Mouse (Mus musculus) mouse embryonic stem cell (cell line): ENCODE results near the gene Gm45713.
"Not testable (repeated sequence)": the region's sequence is repeated elsewhere in the genome, so short reads cannot be mapped to it uniquely, and the experiment has no call there.

Experiments
- in situ Hi-C, 2 experiments: fragments of 300-500 bp; cut with MboI; formaldehyde crosslinking; loops; 1 replicate in 1 of 2; 3 replicates in 1 of 2; pipeline ENCODE4 v1.14.3; 2019 to 2020; ENCODE audit warnings: low sequenced_read_pairs in 2 of 2, low pct_unique_long_range_greater_than_20kb in 1 of 2, mixed read lengths in 1 of 2; ENCODE audit not compliant: unreplicated experiment in 1 of 2

The Gm45713 gene

GRCm38 (mm10) chr7:45164833-45165232, 28.8 kb upstream of the Gm45713 start:
- in situ Hi-C loops = no loop called here

- in situ Hi-C loops = no loop called here
These were observed 27.9 kb upstream of the Gm45713 start, which contains the start of gene Slc17a7 for GRCm38 (mm10) chr7:45163735-45164490. Gene Slc17a7 (plus strand): TSS chr7:45163949.

DNA sequence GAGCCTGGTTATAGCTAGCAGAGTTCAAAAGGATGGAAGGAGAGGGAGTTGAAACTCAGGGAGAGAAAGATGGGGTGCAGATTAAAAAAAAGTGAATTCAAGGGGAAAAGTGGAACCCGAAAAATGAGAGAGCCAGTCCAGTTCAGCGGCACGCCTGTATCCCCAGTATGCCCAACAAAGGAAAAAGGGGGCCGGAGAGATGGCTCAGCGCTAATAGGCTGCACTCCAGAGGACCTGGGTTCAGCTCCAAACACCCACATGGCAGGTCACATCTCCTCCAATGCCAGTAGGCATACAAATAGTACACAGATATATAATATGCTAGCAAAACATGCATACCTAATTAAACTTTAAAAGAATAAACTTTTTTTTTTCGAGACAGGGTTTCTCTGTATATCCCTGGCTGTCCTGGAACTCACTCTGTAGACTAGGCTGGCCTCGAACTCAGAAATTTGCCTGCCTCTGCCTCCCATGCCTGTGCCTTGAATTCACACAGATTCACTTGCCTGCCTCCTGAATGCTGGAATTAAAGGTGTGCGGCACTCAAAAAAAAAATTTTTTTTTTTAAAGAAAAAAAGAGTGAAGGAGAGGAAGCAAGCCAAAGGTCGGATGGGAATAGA, 27.1 kb upstream of the Gm45713 start:
- in situ Hi-C loops = no loop called here

DNA sequence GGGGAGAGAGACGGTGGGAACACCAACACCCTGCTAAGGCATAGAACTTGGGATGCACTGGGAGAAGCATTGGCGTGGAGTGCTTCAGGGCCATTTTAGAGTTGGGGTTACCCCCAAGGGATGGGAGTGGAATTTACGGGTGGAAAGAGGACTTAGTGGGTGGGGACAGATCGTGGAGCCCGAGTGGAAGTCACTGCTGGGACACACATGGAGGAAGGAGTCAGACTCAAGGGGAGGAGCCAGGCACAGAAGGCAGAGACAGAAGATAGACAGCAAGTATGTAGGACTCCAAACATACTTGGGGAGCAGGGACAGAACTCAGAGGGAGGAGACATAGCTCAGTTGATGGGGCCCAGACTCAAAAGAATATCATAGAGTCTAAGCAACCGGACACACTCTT, 26.5 kb upstream of the Gm45713 start:
- in situ Hi-C loops = no loop called here

GRCm38 (mm10) chr7:45161612-45162473, 25.8 kb upstream of the Gm45713 start:
- in situ Hi-C loops = no loop called here

DNA sequence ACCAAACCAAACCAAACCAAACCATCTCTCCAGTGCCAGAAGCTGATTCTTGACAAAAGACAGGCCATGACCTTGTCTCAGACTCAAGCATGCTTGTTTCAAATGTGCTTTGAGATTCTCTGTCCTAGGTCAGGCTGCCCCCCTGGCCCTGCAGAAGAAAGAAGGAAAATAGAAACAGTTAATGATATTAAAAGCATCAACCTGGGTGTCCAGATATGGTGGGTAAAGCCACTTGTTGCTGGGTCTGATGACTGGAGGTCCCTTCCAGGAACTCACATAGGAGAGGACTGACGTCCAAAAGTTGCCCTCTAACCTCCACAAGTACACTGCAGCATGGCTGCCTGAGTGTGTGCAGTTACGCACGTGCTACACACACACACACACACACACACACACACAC, 24.8 kb upstream of the Gm45713 start:
- in situ Hi-C loops = no loop called here

- in situ Hi-C loops = no loop called here
These were observed 24.3 kb upstream of the Gm45713 start for GRCm38 (mm10) chr7:45160316-45160800.

DNA sequence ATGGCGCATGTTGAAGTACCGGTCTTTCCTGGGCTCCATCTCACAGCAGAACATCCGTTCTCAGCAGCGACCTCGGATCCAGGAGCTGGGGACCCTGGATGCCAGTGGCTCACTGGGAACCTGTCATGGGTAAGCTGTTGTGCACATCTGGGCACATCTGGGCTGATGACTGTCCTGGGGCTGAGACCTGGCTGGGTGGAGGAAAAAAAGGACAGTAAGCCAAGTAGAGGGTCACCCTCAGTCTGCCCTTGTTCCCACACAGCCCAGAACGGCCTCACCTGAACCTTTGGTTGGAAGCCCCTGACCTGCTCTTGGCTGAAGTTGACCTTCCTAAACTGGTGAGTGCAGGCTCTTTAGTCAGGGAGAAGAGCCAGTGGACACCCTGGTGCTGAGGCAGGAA, 23.0 kb upstream of the Gm45713 start:
- in situ Hi-C loops = no loop called here

GRCm38 (mm10) chr7:45157459-45157858, 21.4 kb upstream of the Gm45713 start:
- in situ Hi-C loops = no loop called here

DNA sequence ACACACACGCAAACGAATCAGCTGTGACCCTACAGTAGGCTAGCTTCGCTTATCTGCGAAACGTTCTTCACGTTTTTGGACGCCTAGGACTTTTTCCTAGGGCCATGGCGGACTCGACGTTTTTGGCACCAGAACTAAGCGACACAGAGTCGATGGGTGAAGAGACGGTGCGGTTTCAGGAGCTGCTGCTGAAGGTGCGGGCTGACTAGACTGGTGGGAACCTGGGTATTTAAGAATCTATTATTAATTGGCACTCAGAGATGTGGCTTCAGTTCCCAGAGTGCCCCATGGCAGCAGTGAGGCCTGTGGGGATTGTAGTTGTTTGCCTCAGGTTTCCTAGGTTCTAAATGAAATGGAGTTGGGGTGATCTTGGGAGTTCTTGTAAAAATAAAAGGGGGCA, 20.2 kb upstream of the Gm45713 start:
- in situ Hi-C loops = no loop called here

DNA sequence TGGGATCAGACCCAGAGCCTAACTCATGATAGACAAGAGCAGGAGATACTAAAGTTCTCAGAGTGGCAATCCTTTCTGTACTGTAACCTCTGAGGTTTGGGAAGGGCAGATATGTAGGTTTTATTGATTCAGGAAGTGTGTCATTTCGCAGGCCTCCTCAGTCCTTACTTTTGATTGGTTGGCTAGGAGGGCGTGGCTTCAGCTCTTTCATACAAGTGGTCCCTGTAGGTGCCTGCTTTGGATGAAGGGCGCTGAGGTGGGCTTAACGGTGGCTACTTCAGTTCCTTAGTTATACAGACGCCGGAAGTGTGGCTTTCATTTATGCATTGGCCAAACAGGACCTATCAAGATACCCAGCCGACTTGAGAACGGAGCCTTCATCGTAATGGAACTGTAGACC, 19.6 kb upstream of the Gm45713 start:
- in situ Hi-C loops = no loop called here

GRCm38 (mm10) chr7:45154993-45155514, 19.0 kb upstream of the Gm45713 start:
- in situ Hi-C loops = no loop called here

DNA sequence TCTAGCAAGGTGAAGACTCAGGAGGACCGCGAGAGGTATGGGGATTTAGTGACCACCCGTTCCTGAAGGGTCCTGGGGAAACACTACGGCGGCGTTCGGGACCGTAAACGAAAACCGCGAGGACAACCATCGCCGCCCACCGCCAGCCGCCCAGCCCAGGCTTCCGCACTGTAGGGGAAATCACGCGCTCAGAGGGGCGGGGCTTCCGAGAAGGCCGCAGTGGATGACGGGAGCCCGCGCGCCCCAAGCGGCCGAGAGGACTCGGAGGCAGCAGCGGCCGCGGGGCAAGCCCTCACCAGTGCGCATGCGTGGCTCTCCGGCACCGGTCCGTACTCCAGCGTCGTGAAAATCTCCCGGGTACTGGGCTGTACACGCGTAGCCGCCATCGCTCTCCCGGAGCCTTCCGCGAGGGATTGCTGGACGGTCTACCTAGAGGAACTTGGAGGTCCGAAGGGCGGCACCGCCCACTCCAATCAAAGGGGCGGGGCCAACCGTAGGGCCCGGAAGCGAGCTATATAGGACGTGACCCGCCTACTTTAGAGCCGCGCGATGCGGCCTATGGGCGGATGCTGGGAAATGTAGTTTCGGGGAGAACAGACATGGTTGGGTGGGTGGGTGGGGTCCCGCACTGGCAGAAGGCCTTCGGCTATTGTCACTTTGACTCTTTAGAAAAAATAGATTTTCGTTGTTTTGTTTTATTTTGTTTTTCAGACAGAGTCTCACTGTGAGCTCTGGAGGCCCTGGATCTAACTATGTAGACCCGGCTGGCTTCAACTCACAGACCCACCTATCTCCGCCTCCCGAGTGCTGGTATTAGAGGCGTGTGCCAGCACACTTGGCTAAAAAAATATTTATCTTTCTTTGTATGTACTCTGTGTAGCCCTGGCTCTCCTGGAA, 18.3 kb upstream of the Gm45713 start, which contains the start of the genes Pih1d1 and Aldh16a1:
Pih1d1 (plus strand) TSS at position 208 of the 897 bp plus-strand sequence.
Aldh16a1 (minus strand) TSS at position 489 of the 897 bp plus-strand sequence.
- in situ Hi-C loops = no loop called here

- in situ Hi-C loops = no loop called here
These were observed 17.6 kb upstream of the Gm45713 start for GRCm38 (mm10) chr7:45153586-45153985.

DNA sequence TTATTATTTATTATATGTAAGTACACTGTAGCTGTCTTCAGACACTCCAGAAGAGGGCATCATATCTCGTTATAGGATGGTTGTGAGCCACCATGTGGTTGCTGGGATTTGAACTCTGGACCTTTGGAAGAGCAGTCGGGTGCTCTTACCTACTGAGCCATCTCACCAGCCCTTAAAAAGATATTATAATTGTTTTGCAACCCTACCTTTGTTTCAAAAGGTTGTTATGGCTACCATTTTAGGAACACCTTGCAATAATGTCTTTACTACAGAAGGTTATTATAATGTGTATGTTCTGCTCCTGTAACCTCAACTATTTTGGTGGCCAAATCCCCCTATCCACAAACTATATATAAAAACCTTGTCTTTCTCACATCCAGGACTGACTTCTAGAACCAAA, 17.0 kb upstream of the Gm45713 start:
- in situ Hi-C loops = not testable (repeated sequence)

DNA sequence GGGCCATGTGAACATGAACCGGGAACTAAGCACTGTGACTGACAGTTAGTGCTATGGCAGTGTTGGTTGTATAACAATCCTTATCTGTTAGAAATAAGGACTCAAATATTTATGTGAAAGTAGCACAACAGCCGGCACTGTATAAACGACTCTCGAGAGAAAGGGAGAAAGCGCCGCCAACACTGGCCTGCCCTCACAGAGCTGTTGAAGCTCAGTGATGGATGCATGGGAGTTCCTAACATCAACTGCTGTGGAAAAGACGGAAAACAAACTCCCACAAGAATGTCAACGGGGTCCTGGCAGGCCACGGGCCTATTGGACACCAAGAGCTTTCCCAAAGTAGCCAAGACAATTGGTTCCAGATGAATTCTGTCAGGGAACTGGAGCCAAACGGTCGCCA, 15.3 kb upstream of the Gm45713 start:
- in situ Hi-C loops = no loop called here

DNA sequence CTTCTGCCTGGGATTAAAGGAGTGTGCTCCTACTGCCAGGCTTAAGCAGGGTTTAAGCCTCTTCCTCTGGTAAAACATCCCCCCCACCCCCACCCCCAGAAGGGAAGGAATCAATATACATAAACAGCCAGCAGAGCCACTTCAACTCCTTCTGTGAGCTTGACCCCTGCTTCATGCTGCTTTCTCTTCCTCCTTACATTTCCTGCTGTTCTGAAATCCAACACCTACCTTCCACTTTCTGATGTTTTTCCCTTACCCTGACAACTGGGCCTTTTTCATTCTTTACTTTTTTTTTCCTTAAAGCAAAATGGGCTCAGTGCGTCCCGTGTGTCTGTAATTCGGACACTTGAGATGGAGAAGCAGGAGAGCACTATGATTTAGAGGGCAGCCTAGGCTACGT, 14.3 kb upstream of the Gm45713 start:
- in situ Hi-C loops = no loop called here

DNA sequence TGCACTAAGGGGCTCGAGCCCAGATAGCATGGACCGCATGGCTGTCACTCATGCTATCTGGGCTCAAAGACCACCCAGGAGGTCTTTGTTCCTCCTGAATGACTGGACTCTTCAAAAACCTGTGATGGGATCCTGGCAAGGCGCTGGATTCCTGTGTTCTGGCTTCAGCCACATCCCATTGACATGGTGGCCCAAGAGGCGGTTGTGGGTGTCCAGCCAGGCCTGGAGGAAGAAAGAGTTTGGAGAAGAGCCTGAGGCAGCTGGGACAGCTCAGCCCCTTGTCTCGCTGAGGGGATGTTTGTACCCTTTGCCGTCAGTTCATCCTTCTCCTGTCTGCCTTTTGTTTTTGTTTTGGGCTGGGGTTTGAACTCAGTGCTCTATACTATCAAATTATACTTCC, 13.5 kb upstream of the Gm45713 start:
- in situ Hi-C loops = no loop called here
